Mouse (Mus musculus): ENCODE measurements around the gene Cldn34b3.
"Not testable (repeated sequence)": the region's sequence is repeated elsewhere in the genome, so short reads cannot be mapped to it uniquely, and the experiment has no call there.

Gene Cldn34b3

GRCm38 (mm10) chrX:76264004-76264403 lies at the start of gene Cldn34b3:
Cldn34b3 (plus strand) TSS chrX:76264304.
- in situ Hi-C loops (cut with MboI; ENCODE audit: low pct_unique_long_range_greater_than_20kb in 1 of 2, low sequenced_read_pairs in 2 of 2, unreplicated experiment in 1 of 2) = not testable (repeated sequence)

All from mouse embryonic stem cell (cell line).